Mouse (Mus musculus) right cerebral cortex, postnatal 4 days (tissue): ENCODE results near the gene Tmem211.

ENCODE experiments used
- DNase-seq: peaks from one replicate; pipeline ENCODE4 v3.0.0-alpha.2; 2022

Tmem211 gene

GRCm38 (mm10) chr5:113214455-113214854, 12.3 kb upstream of the Tmem211 start:
- no peak for DNase-seq

GRCm38 (mm10) chr5:113215610-113216011, 11.1 kb upstream of the Tmem211 start:
- no peak for DNase-seq

- no peak for DNase-seq
These were observed 10.3 kb upstream of the Tmem211 start for GRCm38 (mm10) chr5:113216328-113216960.

DNA sequence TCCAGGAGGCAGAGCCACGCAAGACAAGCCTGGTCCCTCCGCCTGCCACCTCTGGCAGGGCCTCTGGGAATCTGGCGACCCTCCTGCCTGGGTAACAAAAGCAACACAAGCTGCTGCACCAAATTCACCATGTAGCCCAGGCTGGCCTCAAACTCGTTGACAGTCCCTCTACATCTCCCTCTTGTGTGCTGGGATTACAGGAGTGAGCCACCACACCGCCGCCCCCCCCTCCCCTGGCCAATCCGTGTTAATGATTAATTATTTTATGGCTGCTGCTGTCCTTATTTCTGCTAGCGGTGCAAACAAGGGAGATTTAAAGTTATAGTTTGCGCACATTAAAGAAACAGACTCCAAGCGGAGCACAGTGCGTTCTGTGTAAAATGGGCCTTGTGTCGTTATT, 9.6 kb upstream of the Tmem211 start:
- DNase-seq: no peak

- no peak for DNase-seq
These were observed 8.0 kb upstream of the Tmem211 start for GRCm38 (mm10) chr5:113218617-113219235.

DNA sequence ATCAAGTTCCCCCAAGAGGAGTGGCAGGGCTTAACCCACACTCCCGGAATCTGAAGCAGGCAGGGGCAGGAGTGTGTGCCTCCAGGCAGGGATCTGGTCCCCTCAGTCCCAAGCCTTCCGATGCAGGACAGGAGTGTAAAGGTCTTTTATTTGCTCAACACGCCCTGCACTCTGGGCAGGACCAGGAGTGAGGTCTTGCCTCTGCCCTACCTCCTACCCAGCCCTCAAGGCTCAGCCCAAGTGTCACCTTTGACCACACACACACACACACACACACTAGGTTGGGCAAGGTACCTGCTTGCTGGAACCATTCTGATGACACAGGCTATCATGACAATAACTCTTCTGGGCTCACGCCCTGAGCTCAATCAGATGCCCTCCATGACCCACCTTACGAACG, 7.3 kb upstream of the Tmem211 start:
- no peak for DNase-seq

DNA sequence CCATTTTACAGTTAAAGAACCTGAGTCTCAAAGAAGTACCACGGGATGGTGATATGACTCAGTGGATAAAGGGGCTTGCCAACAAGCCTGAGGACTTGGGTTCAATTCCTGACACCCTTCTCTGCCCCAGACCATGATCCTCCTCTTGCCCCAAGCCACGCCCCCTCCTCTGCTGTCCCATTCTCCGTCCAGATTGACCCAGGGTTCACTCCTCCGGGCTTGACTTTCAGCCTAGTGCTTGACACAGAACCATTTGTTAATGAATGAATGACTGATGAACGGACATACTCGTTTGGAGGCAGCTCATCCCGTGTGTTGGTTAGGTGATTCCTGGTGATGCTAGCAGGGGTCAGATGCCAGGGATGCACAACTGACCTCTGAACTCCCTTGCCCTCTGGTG, 6.8 kb upstream of the Tmem211 start:
- DNase-seq: no peak

DNA sequence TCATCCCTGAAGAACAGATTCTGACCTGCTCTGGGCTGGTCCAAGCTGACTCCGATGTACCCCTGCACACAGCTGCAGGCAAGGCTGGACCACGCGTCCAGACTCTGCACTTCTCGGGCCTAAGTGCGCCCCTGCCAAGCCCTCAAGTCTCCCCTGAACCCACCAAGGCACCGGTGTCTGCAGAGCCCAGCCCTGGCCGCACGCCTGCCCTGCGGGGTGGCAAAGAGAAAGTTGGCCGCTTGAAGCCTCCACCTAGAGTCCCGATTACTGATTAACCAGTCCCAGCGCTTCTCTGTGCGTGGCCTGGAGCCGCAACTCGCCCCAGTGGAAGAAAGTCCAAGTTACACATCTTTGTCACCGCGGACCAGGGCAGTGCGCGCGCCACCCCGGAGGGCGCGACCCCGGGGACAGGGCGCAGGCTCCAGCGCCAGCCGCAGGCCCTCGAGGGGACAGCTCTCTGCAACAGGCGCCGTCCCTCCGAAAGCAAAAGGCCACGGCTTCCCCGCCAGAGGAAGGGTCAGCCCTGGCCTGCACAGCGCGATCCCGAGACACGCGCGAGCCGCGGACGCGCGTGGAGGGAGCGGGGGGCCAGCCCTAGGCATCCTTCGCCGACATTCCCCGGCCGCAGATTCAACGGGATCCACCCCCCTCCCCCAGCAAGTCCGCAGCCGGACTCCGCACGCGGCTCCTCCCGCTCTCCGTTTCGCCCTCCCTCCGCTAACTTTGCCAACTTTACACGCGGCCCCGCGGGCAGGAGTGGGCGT, 6.1 kb upstream of the Tmem211 start:
- DNase-seq: no peak

- DNase-seq: peak; percentile 87
These were observed 5.4 kb upstream of the Tmem211 start, which contains the start of gene 2900026A02Rik for GRCm38 (mm10) chr5:113221147-113221865. TSS of gene 2900026A02Rik (minus strand) at chr5:113221236.

DNA sequence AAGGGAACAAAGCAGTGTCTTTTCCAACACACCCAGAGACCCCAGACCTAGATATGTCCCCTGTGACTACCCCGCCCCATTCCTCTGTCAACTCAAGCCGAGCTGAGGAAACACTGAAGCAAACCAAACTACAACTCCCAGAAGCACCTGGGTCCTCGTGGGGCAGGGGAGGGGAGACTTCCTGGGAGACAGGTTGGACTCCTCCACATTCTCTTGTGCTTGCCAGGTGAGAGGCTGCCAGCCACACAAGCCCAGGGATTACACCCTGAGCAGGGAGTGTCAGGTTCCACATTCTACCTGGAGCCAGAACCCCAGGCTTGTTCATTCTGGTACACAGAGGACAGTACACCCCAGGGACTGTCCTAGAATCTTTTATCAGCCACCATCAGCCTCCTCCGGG, 2.8 kb upstream of the Tmem211 start:
- DNase-seq: no peak

DNA sequence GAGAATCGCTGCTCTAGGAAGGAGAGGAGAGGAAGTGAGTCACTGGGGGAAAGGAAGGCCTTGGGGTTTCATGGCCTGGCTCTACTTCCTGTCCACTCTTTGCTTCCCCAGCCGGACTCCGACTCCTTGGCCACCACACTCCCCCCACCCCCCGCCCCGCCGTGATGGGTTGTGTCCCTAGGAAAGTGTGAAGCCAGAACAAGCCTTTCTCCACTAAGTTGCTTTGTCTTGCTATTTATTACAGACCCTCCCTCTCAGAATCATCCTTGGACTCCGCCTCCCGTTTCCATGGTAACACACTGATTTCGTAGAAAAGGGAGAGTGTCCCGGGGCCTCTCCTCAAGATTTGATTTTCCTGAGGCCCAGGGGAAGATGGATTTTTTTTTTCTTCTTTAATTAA, 1.4 kb upstream of the Tmem211 start:
- DNase-seq: no peak

- no peak for DNase-seq
These were observed 848 bp upstream of the Tmem211 start for GRCm38 (mm10) chr5:113225686-113226435.

- no peak for DNase-seq
These were observed 3.5 kb downstream of the Tmem211 start for GRCm38 (mm10) chr5:113230196-113230595.

- no peak for DNase-seq
These were observed 22.7 kb downstream of the Tmem211 start for GRCm38 (mm10) chr5:113249263-113249930.

GRCm38 (mm10) chr5:113250806-113251205, 24.1 kb downstream of the Tmem211 start:
- no peak for DNase-seq

- DNase-seq: no peak
These were observed 38.9 kb downstream of the Tmem211 start for GRCm38 (mm10) chr5:113265637-113266036.

GRCm38 (mm10) chr5:113268246-113268645, 41.5 kb downstream of the Tmem211 start:
- no peak for DNase-seq

GRCm38 (mm10) chr5:113270043-113270442, 43.3 kb downstream of the Tmem211 start:
- no peak for DNase-seq

- DNase-seq: no peak
These were observed 44.6 kb downstream of the Tmem211 start for GRCm38 (mm10) chr5:113271207-113271811.

DNA sequence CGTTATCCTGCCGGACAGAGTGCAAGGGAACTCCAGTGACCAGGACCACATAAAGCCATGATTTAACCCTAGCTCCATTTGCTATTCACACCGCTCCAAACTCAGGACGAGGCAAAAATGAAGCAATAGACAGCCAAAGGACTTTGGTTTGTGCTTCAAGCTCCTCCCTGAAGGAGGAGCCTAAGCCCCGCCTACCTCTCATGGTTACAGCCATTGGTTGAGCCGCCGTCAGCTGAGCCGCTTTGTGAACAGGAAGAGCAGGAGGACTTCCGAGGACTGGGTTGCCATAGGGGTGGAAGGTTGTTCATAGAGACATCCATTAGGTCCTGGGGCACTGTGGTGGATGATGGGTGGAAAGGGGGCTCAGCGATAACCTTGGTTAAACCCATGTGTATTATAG, 49.1 kb downstream of the Tmem211 start:
- no peak for DNase-seq

GRCm38 (mm10) chr5:113280138-113280856, 53.6 kb downstream of the Tmem211 start:
- no peak for DNase-seq
